Mouse (Mus musculus) neutrophil, adult 5-6 weeks (primary cell): ENCODE data around the gene Med12l. TPM values are rescaled to one million over a fixed set of nuclear protein-coding genes. Genes with fewer than 3 reads are reported as not detected.

Experiments used
- ATAC-seq: fragments of 151-379, 151-347 bp; 2 replicates; pipeline ENCODE4 v1.8.0; 2017; ENCODE audit warnings: mild to moderate bottlenecking, moderate TSS enrichment; ENCODE audit not compliant: insufficient number of reproducible peaks, poor library complexity, low FRiP score, severe bottlenecking; ENCODE audit errors: extremely low read depth
- total RNA-seq: library from RNA; stranded (forward); fragments of 200-1000 nt; gene quantifications from 2 replicates; pipeline ENCODE4 v1.2.3, GENCODE M21; 2017

Gene Med12l
- total RNA-seq, 1 experiment from 2014 or later: 4.5 TPM

GRCm38 (mm10) chr3:59167417-59168054 is 161.9 kb downstream of the Med12l start:
- ATAC-seq: no peak

- ATAC-seq: no peak
Measured at GRCm38 (mm10) chr3:59168476-59168875, 162.9 kb downstream of the Med12l start.

- ATAC-seq: no peak
Measured at GRCm38 (mm10) chr3:59169215-59169614, 163.6 kb downstream of the Med12l start.

- no peak for ATAC-seq
Measured at GRCm38 (mm10) chr3:59169921-59170627, 164.4 kb downstream of the Med12l start.

- ATAC-seq: peak; percentile 34; the same call in 1 of the 2 replicates
Measured at GRCm38 (mm10) chr3:59174426-59175154, 169.0 kb downstream of the Med12l start.

GRCm38 (mm10) chr3:59175234-59175633 is 169.6 kb downstream of the Med12l start:
- ATAC-seq: peak; percentile 91

- ATAC-seq: no peak
Measured at GRCm38 (mm10) chr3:59176871-59177270, 171.2 kb downstream of the Med12l start.

- ATAC-seq: no peak
Measured at GRCm38 (mm10) chr3:59181134-59181533, 175.5 kb downstream of the Med12l start.

- ATAC-seq: no peak
Measured at GRCm38 (mm10) chr3:59182129-59182528, 176.5 kb downstream of the Med12l start.

GRCm38 (mm10) chr3:59185662-59186061 is 180.0 kb downstream of the Med12l start:
- no peak for ATAC-seq

- ATAC-seq: no peak
Measured at GRCm38 (mm10) chr3:59187336-59187735, 181.7 kb downstream of the Med12l start.

- no peak for ATAC-seq
Measured at GRCm38 (mm10) chr3:59191674-59192073, 186.0 kb downstream of the Med12l start.

GRCm38 (mm10) chr3:59194099-59194498 is 188.5 kb downstream of the Med12l start:
- no peak for ATAC-seq

GRCm38 (mm10) chr3:59194938-59195337 is 189.3 kb downstream of the Med12l start, which contains the start of gene Gpr87:
Gene Gpr87 (minus strand): TSS chr3:59195104.
- no peak for ATAC-seq

GRCm38 (mm10) chr3:59197329-59197948 is 191.8 kb downstream of the Med12l start:
- no peak for ATAC-seq

GRCm38 (mm10) chr3:59203802-59204520 is 198.3 kb downstream of the Med12l start:
- no peak for ATAC-seq

- peak; percentile 40 for ATAC-seq
Measured at GRCm38 (mm10) chr3:59204719-59205503, 199.3 kb downstream of the Med12l start.

GRCm38 (mm10) chr3:59205941-59206340 is 200.3 kb downstream of the Med12l start:
- ATAC-seq: no peak
